Mouse (Mus musculus) MEL (cell line): ENCODE measurements around the gene Szrd1.

Experiments
- CTCF ChIP-seq, 3 experiments: IDR thresholded peaks in 2 of 3; conservative IDR thresholded peaks in 1 of 3; 2 replicates each; pipeline ENCODE4 v1.5.1; 2011 to 2012; ENCODE audit warnings: low read length in 3 of 3, low read depth in 2 of 3, mild to moderate bottlenecking in 2 of 3, improper control_type of control experiment in 1 of 3, inconsistent platforms in 1 of 3, mixed read lengths in 1 of 3, moderate library complexity in 1 of 3; ENCODE audit not compliant: control insufficient read depth in 1 of 3, insufficient read depth in 1 of 3, poor library complexity in 1 of 3, severe bottlenecking in 1 of 3
- E2F4 ChIP-seq: IDR thresholded peaks from 2 replicates; pipeline ENCODE4 v1.6.1; 2011; ENCODE audit warnings: low read depth, low read length, improper control_type of control experiment, borderline replicate concordance
- EP300 ChIP-seq, 2 experiments: IDR thresholded peaks; 2 replicates each; pipeline ENCODE4 v1.6.1; 2011; ENCODE audit warnings: improper control_type of control experiment in 2 of 2, low read length in 2 of 2, low read depth in 1 of 2, mild to moderate bottlenecking in 1 of 2
- JUND ChIP-seq: IDR thresholded peaks from 2 replicates; pipeline ENCODE4 v1.6.1; 2011; ENCODE audit warnings: low read depth, mild to moderate bottlenecking, improper control_type of control experiment, low read length
- NRF1 ChIP-seq: IDR thresholded peaks from 2 replicates; pipeline ENCODE4 v1.6.1; 2014; ENCODE audit warnings: low read depth, mild to moderate bottlenecking, inconsistent platforms, low read length, improper control_type of control experiment, moderate library complexity; ENCODE audit not compliant: poor library complexity, insufficient read depth, severe bottlenecking
- POLR2A ChIP-seq, 2 experiments: IDR thresholded peaks; 2 replicates each; pipeline ENCODE4 v1.6.1; 2011 to 2012; ENCODE audit warnings: low read length in 2 of 2, mild to moderate bottlenecking in 2 of 2, control low read depth in 1 of 2, improper control_type of control experiment in 1 of 2, low read depth in 1 of 2, moderate library complexity in 1 of 2; ENCODE audit not compliant: control insufficient read depth in 1 of 2, insufficient read depth in 1 of 2, poor library complexity in 1 of 2
- POLR2AphosphoS2 ChIP-seq: IDR thresholded peaks from 2 replicates; pipeline ENCODE4 v1.6.1; 2011; ENCODE audit warnings: low read length, improper control_type of control experiment
- USF1 ChIP-seq: IDR thresholded peaks from 2 replicates; pipeline ENCODE4 v1.6.1; 2014; ENCODE audit warnings: low read depth, mild to moderate bottlenecking, inconsistent platforms, low read length, improper control_type of control experiment, moderate library complexity

DNA sequence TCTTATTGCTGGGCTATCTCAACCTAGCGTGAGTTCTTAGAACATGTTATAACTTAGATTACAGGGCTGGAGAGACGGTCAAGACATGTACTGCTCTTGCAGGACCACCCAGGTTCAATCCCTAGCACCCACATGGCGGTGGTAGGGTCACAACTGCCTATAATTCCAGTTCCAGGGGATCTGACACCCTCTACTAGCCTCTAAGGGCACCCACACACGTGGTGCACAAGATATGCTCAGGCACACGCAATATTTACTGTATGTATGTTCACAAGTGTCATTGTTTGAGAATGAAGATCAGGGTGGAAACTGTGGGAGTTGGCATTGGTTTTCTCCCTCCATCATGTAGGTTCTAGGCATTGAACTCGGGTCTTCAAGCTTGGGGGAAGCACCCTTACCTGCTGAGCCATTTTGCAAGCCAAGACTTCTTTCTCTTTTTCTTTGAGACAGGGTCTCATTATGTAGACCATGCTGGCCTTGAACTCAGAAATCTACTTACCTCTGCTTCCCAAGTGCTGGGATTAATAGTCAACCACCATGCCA is 7.0 kb upstream of the Szrd1 start:
- TF ChIP-seq POLR2A (IDR thresholded peaks at IDR 0.05; ENCODE audit: control insufficient read depth in 1 of 2, insufficient read depth in 1 of 2, low read depth in 1 of 2, low read length in 2 of 2, poor library complexity in 1 of 2) (no peak), E2F4 (no peak), CTCF (IDR thresholded peaks at IDR 0.05 in 2 of 3, conservative IDR thresholded peaks at IDR 0.05 in 1 of 3; ENCODE audit: control insufficient read depth in 1 of 3, insufficient read depth in 1 of 3, low read depth in 2 of 3, low read length in 3 of 3, poor library complexity in 1 of 3, severe bottlenecking in 1 of 3) (peak; percentile 38 to 50 (median 39)), USF1 (peak; percentile 33; the same call in 1 of the 2 replicates), NRF1 (no peak), EP300 (IDR thresholded peaks at IDR 0.05; ENCODE audit: low read depth in 1 of 2, low read length in 2 of 2) (no peak), POLR2AphosphoS2 (no peak), JUND (no peak)
